Mouse (Mus musculus) retina, adult 2 months (tissue): ENCODE measurements at regions not wholly inside any gene's neighbourhood (a gene's known extent, or its start where the extent isn't known, plus 50 kb on each side); places are given as distances from the start of the nearest gene placed in this dataset.

Source experiments
- DNase-seq: peaks from one replicate; pipeline ENCODE4 v3.0.0-alpha.2; 2012; ENCODE audit warnings: low read depth, low spot score

GRCm38 (mm10) chrX:105346420-105346819, 153.2 kb upstream of the Cypt2 start:
- no peak for DNase-seq

GRCm38 (mm10) chrX:105366284-105366683, 133.3 kb upstream of the Cypt2 start:
- no peak for DNase-seq

GRCm38 (mm10) chrX:105367979-105368378, 131.6 kb upstream of the Cypt2 start:
- no peak for DNase-seq

- DNase-seq = no peak
Observed at GRCm38 (mm10) chrX:105390506-105390905, 109.1 kb upstream of the Cypt2 start.

GRCm38 (mm10) chrX:105391029-105391428, 108.5 kb upstream of the Cypt2 start:
- no peak for DNase-seq

GRCm38 (mm10) chrX:105391680-105392462, 107.7 kb upstream of the Cypt2 start:
- DNase-seq = peak; percentile 46

- no peak for DNase-seq
Observed at GRCm38 (mm10) chrX:105393259-105393658, 106.3 kb upstream of the Cypt2 start.

GRCm38 (mm10) chrX:105413351-105413750, 86.2 kb upstream of the Cypt2 start:
- no peak for DNase-seq

- DNase-seq = no peak
Observed at GRCm38 (mm10) chrX:105420976-105421375, 78.6 kb upstream of the Cypt2 start.
